Mouse (Mus musculus) thymus, adult 2 months (tissue): Measurements from ENCODE around the gene Zfp830. TPM values are rescaled to one million over a fixed set of nuclear protein-coding genes. Genes with fewer than 3 reads are reported as not detected.

Source experiments
- DNase-seq: peaks from one replicate; pipeline ENCODE4 v3.0.0; 2021
- H3K27ac ChIP-seq: fragments of 200-500 bp; 2 replicates; pipeline ENCODE4 v1.5.1; 2012; ENCODE audit warnings: low read length, control low read depth; ENCODE audit not compliant: control insufficient read depth, insufficient read depth
- H3K27me3 ChIP-seq: fragments of 200-500 bp; 2 replicates; pipeline ENCODE4 v1.6.1; 2012; ENCODE audit warnings: mild to moderate bottlenecking, low read length, moderate library complexity, mixed read lengths; ENCODE audit not compliant: control insufficient read depth, insufficient read depth
- H3K36me3 ChIP-seq: fragments of 200-500 bp; 2 replicates; pipeline ENCODE4 v1.6.1; 2012; ENCODE audit warnings: mild to moderate bottlenecking, low read length, moderate library complexity; ENCODE audit not compliant: control insufficient read depth, insufficient read depth
- H3K4me1 ChIP-seq: fragments of 200-500 bp; replicated peaks from 2 replicates; pipeline ENCODE4 v1.6.1; 2012; ENCODE audit warnings: low read length; ENCODE audit not compliant: control insufficient read depth, insufficient read depth
- H3K4me3 ChIP-seq: fragments of 200-500 bp; 2 replicates; pipeline ENCODE4 v1.5.1; 2012; ENCODE audit warnings: mild to moderate bottlenecking, low read length, control low read depth, moderate library complexity; ENCODE audit not compliant: control insufficient read depth, insufficient read depth
- CTCF ChIP-seq: fragments of 200-500 bp; IDR thresholded peaks from 2 replicates; pipeline ENCODE4 v1.5.1; 2012; ENCODE audit warnings: mild to moderate bottlenecking, control low read depth, low read length, moderate library complexity, borderline replicate concordance; ENCODE audit not compliant: control insufficient read depth, poor library complexity, insufficient read depth; ENCODE audit errors: extremely low read depth
- POLR2A ChIP-seq: fragments of 200-500 bp; IDR thresholded peaks from 2 replicates; pipeline ENCODE4 v1.6.1; 2012; ENCODE audit warnings: mild to moderate bottlenecking, low read length, control low read depth, moderate library complexity; ENCODE audit not compliant: control insufficient read depth, poor library complexity, insufficient read depth; ENCODE audit errors: extremely low read depth
- WGBS: fragments of 180-500 bp; shearing (Covaris S2); methylation state at CpG from one replicate; pipeline ENCODE4 v1.1.7; 2018; 5-methylcytosine and 5-hydroxymethylcytosine counted together
- polyA plus RNA-seq: library from polyadenylated mRNA; depleted of rRNA; stranded (reverse); fragments of >200 nt; gene quantifications from 2 replicates; pipeline ENCODE4 v1.2.3, GENCODE M21; 2012

Zfp830 gene
- polyA plus RNA-seq, 1 experiment, result 8.1 TPM

DNA sequence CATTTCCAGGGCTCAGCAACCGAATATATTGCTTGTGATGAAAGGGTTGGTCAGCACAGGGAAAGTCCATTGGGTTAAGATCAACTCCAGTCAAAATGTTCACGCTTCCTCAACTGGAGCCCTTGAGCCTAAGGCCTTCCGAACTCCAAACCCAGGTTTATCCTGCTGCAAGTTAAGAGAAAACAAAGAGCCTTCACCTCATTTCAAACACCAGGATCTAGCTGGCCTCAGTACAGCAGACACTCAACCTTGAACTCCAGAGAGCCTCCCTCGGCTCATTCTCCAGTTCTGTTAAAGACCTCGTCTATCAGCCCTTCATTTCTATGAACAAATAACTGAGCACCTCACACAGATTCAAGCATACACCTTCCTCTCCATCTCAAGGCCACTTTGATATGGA lies 16.0 kb downstream of the Zfp830 start:
- Histone ChIP-seq H3K4me1 (peaks cover 9% of the 10 kb centered on the region), H3K27me3 (no peaks in the 10 kb centered on the region), H3K4me3 (no peak overlapping the region), H3K27ac (no peak overlapping the region), H3K36me3 (no peaks in the 10 kb centered on the region)
- no peak for DNase-seq
- 44% methylated on average over 5 of the region's 5 CpGs for WGBS
- TF ChIP-seq POLR2A (no peak), CTCF (no peak)

DNA sequence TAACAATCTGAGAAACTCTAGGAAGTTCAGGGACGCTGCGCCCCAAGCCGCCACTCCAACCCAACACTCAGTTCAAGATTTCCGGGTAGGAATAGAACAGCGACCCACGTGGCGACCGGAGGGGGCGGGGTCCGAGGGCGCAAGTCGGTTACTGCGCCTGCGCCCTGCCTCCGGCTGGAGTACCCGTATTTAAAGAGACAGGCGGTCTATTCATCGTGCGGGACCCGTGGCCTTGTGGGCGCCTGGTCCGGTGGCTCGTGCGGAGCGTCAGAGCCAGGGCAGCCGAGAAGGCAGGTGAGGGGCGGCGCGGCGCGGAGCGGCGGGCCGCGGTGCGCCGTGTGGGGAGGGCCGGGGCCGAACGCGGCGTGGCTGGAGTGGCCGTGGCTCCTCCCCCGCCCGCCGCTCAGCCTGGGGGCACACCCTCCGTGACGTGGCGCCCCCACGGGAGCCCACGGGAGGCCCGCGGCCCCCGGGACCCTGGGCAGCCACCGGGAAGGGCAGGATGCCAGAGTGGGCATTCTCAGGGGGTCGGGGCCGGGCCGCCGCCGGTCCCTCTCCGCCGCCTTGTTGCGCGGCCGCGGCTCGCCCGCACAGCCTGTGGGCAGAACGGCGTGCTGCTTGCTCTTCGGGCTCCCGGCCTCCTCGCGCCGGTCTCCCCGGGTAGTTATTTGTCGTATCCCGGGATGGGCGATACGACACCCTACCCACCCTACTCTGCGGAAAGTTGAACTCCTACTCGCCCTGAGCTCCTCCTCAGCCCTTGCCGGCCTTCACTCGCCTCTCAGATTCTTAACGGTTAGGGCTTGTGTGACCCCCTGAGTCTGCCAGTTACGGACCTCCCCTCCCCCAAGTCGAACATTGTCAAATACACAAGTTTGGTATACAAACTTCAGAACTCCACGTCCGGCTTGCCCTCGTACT lies 17.1 kb downstream of the Zfp830 start, which contains the start of gene Lig3:
Gene Lig3, plus strand, starts transcription at position 126 of the 921 bp plus-strand sequence.
- TF ChIP-seq CTCF, result no peak; the same call in 1 of the 2 replicates
- peak; percentile 65 for TF ChIP-seq POLR2A
- H3K4me3 ChIP-seq, result peak within 1 kb of the TSS; percentile 96
- H3K4me1 ChIP-seq, result peaks cover 9% of the 10 kb centered on the region

DNA sequence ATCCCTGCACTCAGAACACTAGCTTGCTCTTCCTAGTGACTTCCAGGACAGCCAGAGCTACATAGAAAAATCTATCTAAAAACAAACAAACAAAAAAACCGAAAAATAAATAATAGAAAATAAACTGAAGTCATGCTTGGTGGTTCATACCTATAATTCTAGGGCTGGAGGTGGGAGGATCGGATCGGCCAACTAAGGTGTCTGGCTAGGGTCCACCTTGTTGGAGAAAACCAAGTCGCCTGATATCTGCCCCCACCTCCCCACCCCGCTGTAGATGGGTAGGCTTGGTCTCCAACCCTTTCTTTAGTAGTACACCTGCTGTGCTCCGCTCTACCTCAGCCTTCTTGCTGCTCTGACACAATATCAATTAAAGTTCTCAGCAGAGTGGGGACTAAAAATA lies 18.1 kb downstream of the Zfp830 start:
- DNase-seq, result no peak
- WGBS, result 63% methylated on average over 6 of the region's 6 CpGs
- Histone ChIP-seq H3K27ac (no peak overlapping the region), H3K36me3 (peaks cover 5% of the 10 kb centered on the region; the same call in 1 of the 2 replicates), H3K4me1 (peaks cover 9% of the 10 kb centered on the region), H3K4me3 (no peak overlapping the region), H3K27me3 (no peaks in the 10 kb centered on the region)
- TF ChIP-seq CTCF, result no peak
- TF ChIP-seq POLR2A, result no peak

More for the DNA sequence above, 17.1 kb downstream of the Zfp830 start, which contains the start of gene Lig3:
- under 1% methylated on average over 88 of the region's 90 CpGs for WGBS
- Histone ChIP-seq H3K36me3 (no peaks in the 10 kb centered on the region), H3K27me3 (no peaks in the 10 kb centered on the region), H3K27ac (peak within 1 kb of the TSS; percentile 33; the same call in 1 of the 2 replicates)
- peak; percentile 94 for DNase-seq

DNA sequence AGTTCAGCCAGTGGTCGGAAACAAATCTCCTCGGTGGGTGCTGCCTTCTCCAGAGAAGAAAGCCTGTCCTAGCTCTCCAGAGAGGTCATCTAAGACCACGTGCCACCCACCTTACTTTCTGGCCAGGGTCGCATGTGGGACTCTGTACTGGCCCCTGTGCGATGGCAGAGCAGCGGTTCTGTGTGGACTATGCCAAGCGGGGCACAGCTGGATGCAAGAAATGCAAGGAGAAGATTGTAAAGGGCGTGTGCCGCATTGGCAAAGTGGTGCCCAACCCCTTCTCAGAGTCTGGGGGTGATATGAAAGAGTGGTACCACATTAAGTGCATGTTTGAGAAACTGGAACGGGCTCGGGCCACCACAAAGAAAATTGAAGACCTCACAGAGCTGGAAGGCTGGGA lies 19.3 kb downstream of the Zfp830 start:
- no peak for DNase-seq
- TF ChIP-seq CTCF (no peak), POLR2A (no peak)
- Histone ChIP-seq H3K4me3 (no peak overlapping the region), H3K36me3 (peaks cover 17% of the 10 kb centered on the region), H3K27ac (no peak overlapping the region), H3K27me3 (no peaks in the 10 kb centered on the region), H3K4me1 (peaks cover 9% of the 10 kb centered on the region)
- WGBS, result 95% methylated on average over 11 of the region's 11 CpGs

DNA sequence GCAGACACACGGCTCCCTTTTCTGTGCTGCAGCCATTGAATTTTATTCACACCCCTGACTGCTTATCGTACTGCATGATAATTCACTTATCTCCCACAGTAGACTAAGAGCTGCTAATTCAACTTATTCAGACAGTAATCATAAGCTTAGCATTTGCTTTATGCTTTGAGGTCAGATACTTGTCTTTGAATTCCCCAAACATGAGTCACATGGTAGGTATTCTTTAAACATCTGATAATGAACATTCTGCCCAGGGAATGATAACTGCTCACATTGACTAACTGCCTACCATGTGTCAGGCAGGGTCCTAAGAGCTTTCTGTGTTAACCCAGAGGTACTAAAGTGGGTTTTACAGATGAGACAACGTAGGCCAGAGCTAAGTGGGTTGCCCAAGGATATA lies 42.5 kb downstream of the Zfp830 start:
- H3K27me3 ChIP-seq, result no peaks in the 10 kb centered on the region
- H3K36me3 ChIP-seq, result peaks cover 12% of the 10 kb centered on the region; the same call in 1 of the 2 replicates
- H3K4me1 ChIP-seq, result no peaks in the 10 kb centered on the region
- 96% methylated on average over 3 of the region's 3 CpGs for WGBS
- no peak for DNase-seq
- H3K27ac ChIP-seq, result no peak overlapping the region
- no peak overlapping the region for H3K4me3 ChIP-seq
- TF ChIP-seq POLR2A (no peak), CTCF (no peak)

DNA sequence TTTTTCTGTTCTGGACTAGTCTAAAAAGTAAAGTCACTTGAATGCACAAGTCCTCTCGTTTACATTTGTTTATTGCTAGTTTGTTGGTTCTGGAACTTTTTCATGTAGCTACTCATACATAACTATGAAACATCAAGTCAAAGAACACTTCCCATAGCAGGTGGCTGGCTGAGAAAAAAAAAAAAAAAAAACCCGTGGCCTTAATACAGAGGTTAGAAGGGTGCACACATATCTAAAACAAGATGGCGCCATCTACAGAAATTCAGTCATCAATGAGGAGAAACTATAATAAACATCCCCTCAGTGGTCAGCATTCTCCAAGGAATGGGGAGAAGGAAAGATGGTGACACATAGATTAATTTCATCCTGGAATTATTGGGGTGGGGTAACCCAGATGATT lies 43.2 kb downstream of the Zfp830 start:
- 78% methylated on average over 3 of the region's 3 CpGs for WGBS
- no peak for DNase-seq
- TF ChIP-seq POLR2A (no peak), CTCF (no peak)
- Histone ChIP-seq H3K27me3 (no peaks in the 10 kb centered on the region), H3K4me3 (no peak overlapping the region), H3K36me3 (0 out of 2 replicates have a peak, but pooled peaks cover 9% of the 10 kb centered on the region), H3K27ac (no peak overlapping the region), H3K4me1 (no peaks in the 10 kb centered on the region)
